Mouse (Mus musculus) stomach, postnatal 0 days (tissue): ENCODE data around the gene Wdr89. TPM values are rescaled to one million over a fixed set of nuclear protein-coding genes. Genes with fewer than 3 reads are reported as not detected.

ENCODE experiments used
- ATAC-seq: fragments of 200-750 bp; cut with Nextera tagmentation; 2 replicates; pipeline ENCODE4 v1.8.0; 2017; ENCODE audit not compliant: low FRiP score, low TSS enrichment
- DNase-seq: peaks from one replicate; pipeline ENCODE4 v3.0.0-alpha.2; 2016; ENCODE audit warnings: low spot score
- H3K27ac ChIP-seq: fragments of 300-500 bp; sonication (generic); replicated peaks from 2 replicates; pipeline ENCODE4 v1.5.1; 2014; ENCODE audit warnings: mild to moderate bottlenecking, control low read depth
- H3K27me3 ChIP-seq: fragments of 300-500 bp; sonication (generic); 2 replicates; pipeline ENCODE4 v1.6.1; 2014; ENCODE audit warnings: low read length; ENCODE audit not compliant: control insufficient read depth, insufficient read depth
- H3K36me3 ChIP-seq: fragments of 300-500 bp; sonication (generic); 2 replicates; pipeline ENCODE4 v1.6.1; 2014; ENCODE audit warnings: low read length, mixed read lengths; ENCODE audit not compliant: control insufficient read depth, insufficient read depth
- H3K4me1 ChIP-seq: fragments of 300-500 bp; sonication (generic); replicated peaks from 2 replicates; pipeline ENCODE4 v1.6.1; 2014; ENCODE audit warnings: antibody characterized with exemption; ENCODE audit not compliant: control insufficient read depth, insufficient read depth
- H3K4me2 ChIP-seq: fragments of 300-500 bp; sonication (generic); replicated peaks from 2 replicates; pipeline ENCODE4 v1.6.1; 2014; ENCODE audit warnings: low read depth, mild to moderate bottlenecking, control low read depth, moderate library complexity
- H3K4me3 ChIP-seq: fragments of 300-500 bp; sonication (generic); 2 replicates; pipeline ENCODE4 v1.5.1; 2014; ENCODE audit warnings: low read depth, low read length, control low read depth
- H3K9ac ChIP-seq: fragments of 300-500 bp; sonication (generic); 2 replicates; pipeline ENCODE4 v1.6.1; 2014; ENCODE audit warnings: mild to moderate bottlenecking, low read length, control low read depth, mixed read lengths
- H3K9me3 ChIP-seq: fragments of 300-500 bp; sonication (generic); 2 replicates; pipeline ENCODE4 v1.6.1; 2016; ENCODE audit warnings: low read length; ENCODE audit not compliant: control insufficient read depth
- CTCF ChIP-seq: IDR thresholded peaks from 2 replicates; pipeline ENCODE4 v1.5.1; 2016; ENCODE audit warnings: antibody characterized with exemption, low read depth, mild to moderate bottlenecking, moderate library complexity
- EP300 ChIP-seq: optimal IDR thresholded peaks from 2 replicates; pipeline ENCODE3; 2016; ENCODE audit warnings: antibody characterized with exemption
- WGBS: fragments of 180-500 bp; shearing (Covaris S2); extraction: QIAGEN DNeasy Blood & Tissue Kit; methylation state at CpG from one replicate; pipeline ENCODE4 v1.1.7; 2014; 5-methylcytosine and 5-hydroxymethylcytosine counted together
- polyA plus RNA-seq: library from polyadenylated mRNA; unstranded; fragments of >200 nt; fragmentation: Nextera tagmentation; extraction: Ambion mirVana; gene quantifications from 2 replicates; pipeline ENCODE4 v1.2.1, GENCODE M21; 2015

Wdr89 gene
- polyA plus RNA-seq, 1 experiment from 2014 or later, result 6.1 TPM

DNA sequence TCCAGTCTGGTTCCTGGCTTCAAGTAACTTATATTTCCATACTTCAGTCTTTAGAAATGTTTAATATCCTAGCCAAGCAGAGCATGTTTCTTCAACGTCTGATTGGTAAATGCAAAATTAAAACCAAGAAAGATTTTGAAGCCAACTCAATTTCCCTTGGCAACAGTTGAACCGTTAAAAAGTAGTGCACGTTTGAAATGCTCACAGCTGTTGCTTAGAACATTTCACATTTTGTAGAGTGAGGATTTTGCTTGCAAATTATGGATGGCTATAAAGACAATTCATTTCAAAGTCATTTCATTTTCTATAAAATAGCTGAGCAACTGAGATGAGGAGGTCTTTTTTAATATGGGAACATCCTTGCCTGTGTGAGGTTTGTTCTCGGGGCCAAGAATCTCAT, 71.6 kb downstream of the Wdr89 start:
- H3K9me3 ChIP-seq, result no peaks in the 10 kb centered on the region
- H3K4me1 ChIP-seq, result no peaks in the 10 kb centered on the region
- no peaks in the 10 kb centered on the region for H3K36me3 ChIP-seq
- DNase-seq (no peak), ATAC-seq (no peak)
- H3K4me3 ChIP-seq, result no peak overlapping the region
- H3K4me2 ChIP-seq, result no peak overlapping the region
- no peak for TF ChIP-seq CTCF
- TF ChIP-seq EP300, result no peak
- WGBS, result 72% methylated on average over 4 of the region's 4 CpGs
- no peaks in the 10 kb centered on the region for H3K27me3 ChIP-seq
- no peak overlapping the region for H3K27ac ChIP-seq
- no peak overlapping the region for H3K9ac ChIP-seq

DNA sequence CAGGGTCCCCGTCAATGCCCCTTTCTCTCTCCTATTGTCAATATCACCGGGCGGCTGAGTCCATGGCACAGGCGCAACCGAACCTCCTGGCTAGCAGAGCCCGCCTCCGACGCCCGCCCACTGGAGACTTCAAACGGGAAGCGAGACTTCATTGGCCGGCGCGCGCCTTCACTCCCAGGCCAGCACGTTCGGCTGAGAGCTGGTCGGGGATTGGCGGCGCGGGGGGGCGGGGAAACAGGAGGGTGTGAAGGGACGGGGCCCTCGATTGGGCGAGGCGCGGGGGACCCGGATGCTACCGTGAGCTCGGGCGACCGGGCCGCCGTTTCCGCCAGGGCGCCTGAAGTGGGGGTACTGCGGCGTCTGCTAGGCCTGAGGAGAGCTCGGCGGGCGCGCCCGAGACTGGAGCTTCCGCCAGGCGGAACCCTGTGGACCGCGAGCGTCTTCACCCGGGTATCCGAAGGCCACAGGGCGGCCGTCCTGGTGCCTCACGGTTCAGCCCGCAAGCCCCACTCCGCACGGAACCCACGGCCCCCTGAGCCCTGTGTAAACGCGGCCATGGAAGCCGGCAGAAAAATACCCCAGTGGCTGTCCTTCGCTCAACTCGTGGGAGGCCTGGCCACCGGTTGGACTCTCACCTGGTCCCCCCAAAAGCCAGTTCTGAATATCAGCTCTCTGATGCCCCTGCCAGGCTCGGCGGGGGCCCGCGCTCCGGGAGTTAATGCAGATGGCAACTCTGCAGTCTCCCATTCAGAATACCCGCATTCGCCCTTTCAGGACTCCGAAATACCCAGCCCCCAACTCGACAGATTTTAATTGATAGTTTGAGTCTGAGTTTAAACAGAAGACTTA, 73.0 kb downstream of the Wdr89 start, which contains the start of gene Ppp2r5e:
TSS of gene Ppp2r5e (minus strand) at position 92 of the 849 bp plus-strand sequence.
- Histone ChIP-seq H3K9me3 (no peaks in the 10 kb centered on the region), H3K9ac (peak within 1 kb of the TSS; percentile 91), H3K4me2 (peak within 1 kb of the TSS; percentile 90), H3K4me1 (no peaks in the 10 kb centered on the region), H3K4me3 (peak within 1 kb of the TSS; percentile 97), H3K27ac (peak within 1 kb of the TSS; percentile 98), H3K36me3 (no peaks in the 10 kb centered on the region), H3K27me3 (no peaks in the 10 kb centered on the region)
- DNase-seq (peak; percentile 100), ATAC-seq (peak; percentile 99)
- peak; percentile 25; the same call in 1 of the 2 replicates for TF ChIP-seq CTCF
- peak; percentile 73 for TF ChIP-seq EP300
- under 1% methylated on average over 54 of the region's 72 CpGs for WGBS

DNA sequence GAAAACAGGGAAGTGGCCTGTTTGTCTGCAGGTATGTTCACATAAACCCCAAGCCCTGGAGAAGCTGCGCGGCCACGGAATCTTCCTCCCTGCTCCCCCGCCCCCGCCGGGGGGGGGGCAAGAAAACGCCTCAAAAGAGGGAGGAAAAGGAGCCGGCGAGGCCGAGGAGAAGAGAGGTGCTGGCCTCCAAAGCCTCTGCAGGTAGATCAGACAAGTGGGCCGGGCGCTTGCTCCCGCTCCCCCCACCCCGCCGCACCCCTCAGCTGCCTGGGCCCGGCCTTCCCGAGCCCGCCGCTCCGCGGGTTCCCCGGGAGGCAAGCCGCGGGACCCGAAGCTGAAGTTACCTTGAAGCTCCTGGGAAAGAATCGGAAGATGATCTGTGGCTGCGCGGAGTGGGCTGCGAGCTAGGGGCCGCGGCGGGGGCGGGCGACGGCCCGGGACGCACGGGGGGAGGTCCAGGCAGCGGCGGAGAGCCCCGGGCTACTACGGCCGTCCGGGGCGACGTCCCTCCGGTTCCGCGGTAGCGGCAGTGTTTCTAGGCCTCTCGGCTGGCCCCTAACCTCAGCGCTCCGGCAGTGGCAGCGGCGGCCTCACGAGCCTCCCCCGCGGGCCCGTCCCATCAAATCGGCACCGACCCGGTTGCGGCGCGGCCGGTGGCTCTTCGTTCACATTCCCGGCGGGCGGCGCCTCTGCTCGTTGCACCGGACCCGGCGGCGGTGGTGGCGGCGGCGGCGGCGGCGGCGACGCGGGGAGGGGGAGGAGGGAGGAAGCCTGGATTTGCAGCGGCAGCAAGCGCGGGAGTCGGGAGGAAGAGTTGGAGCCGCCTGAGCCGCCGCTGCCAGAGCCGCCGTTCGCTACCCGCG, 73.8 kb downstream of the Wdr89 start:
- no peaks in the 10 kb centered on the region for H3K4me1 ChIP-seq
- H3K36me3 ChIP-seq, result no peaks in the 10 kb centered on the region
- peak overlapping the region; percentile 98 for H3K27ac ChIP-seq
- peak overlapping the region; percentile 97 for H3K4me3 ChIP-seq
- DNase-seq, result peak; percentile 70
- H3K4me2 ChIP-seq, result peak overlapping the region; percentile 90
- no peak; the same call in 1 of the 2 replicates for ATAC-seq
- WGBS, result under 1% methylated on average over 61 of the region's 97 CpGs
- TF ChIP-seq EP300, result no peak
- TF ChIP-seq CTCF, result no peak
- no peaks in the 10 kb centered on the region for H3K27me3 ChIP-seq
- peak overlapping the region; percentile 91 for H3K9ac ChIP-seq
- no peaks in the 10 kb centered on the region for H3K9me3 ChIP-seq

DNA sequence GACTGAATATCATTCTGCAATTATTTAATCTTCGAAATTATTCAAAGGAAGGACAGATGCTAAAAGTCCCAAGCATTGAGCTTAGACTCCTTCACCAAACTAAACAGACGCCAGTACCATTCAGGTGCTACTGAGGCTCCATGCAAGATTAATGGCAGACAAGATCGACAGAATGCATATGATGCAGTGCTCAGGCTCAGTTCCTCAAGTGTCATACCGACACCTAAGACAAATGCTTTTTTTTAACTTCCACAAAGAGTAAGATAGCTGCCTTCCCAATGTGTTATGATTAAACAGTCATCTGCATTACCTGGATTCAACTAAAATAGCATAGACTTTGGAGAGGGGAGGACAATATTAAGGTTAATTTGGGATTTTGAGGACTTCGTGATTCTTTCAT, 74.9 kb downstream of the Wdr89 start:
- H3K9me3 ChIP-seq, result no peaks in the 10 kb centered on the region
- DNase-seq (no peak), ATAC-seq (no peak)
- H3K36me3 ChIP-seq, result no peaks in the 10 kb centered on the region
- peak overlapping the region; percentile 97 for H3K4me3 ChIP-seq
- no peak for TF ChIP-seq CTCF
- no peak for TF ChIP-seq EP300
- no peaks in the 10 kb centered on the region for H3K4me1 ChIP-seq
- no peak overlapping the region for H3K27ac ChIP-seq
- no peaks in the 10 kb centered on the region for H3K27me3 ChIP-seq
- peak overlapping the region; percentile 90 for H3K4me2 ChIP-seq
- H3K9ac ChIP-seq, result no peak overlapping the region
- 26% methylated on average over 5 of the region's 5 CpGs for WGBS

DNA sequence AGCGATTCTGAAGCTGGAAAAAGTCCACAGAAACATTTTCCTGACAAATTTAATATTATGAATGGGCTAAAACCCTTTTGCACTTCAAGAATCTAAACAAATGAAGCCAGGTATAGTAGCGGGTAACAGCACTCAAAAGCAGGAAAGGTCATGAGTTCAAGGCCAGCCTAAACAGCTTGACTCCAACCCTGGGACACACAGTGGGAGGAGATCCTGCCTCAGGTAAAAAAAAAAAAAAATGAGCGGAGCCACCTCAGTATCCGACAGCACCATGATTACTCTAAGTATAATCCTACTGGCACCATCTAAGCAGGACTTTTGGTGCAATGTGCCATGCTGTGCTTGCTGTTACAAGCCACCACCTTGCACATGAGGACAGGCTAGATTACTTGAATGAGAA, 75.5 kb downstream of the Wdr89 start:
- no peak for TF ChIP-seq EP300
- TF ChIP-seq CTCF, result no peak
- WGBS, result 48% methylated on average over 4 of the region's 4 CpGs
- Histone ChIP-seq H3K4me1 (no peaks in the 10 kb centered on the region), H3K27me3 (no peaks in the 10 kb centered on the region), H3K9me3 (no peaks in the 10 kb centered on the region), H3K36me3 (no peaks in the 10 kb centered on the region), H3K4me2 (peak overlapping the region; percentile 90; the same call in 1 of the 2 replicates), H3K9ac (no peak overlapping the region), H3K4me3 (no peak overlapping the region), H3K27ac (no peak overlapping the region)
- ATAC-seq (no peak), DNase-seq (no peak)
